Mouse (Mus musculus) forebrain, embryonic 14.5 days (tissue): Measurements from ENCODE around the gene Taf3. TPM values are rescaled to one million over a fixed set of nuclear protein-coding genes. Genes with fewer than 3 reads are reported as not detected.
A peak's percentile ranks its signal among the peaks of the same experiment; 100 is the strongest.

Experiments used
- ATAC-seq: fragments of 200-750 bp; cut with Nextera tagmentation; 2 replicates; pipeline ENCODE4 v1.8.0; 2017; ENCODE audit warnings: mild to moderate bottlenecking, moderate library complexity
- DNase-seq: peaks from one replicate; pipeline ENCODE4 v3.0.0-alpha.2; 2015; ENCODE audit warnings: low spot score
- H3K27ac ChIP-seq: fragments of 300-500 bp; sonication (generic); 2 replicates; pipeline ENCODE4 v1.5.1; 2014; ENCODE audit warnings: low read depth, mild to moderate bottlenecking, control low read depth, low read length, moderate library complexity
- H3K27me3 ChIP-seq: fragments of 300-500 bp; sonication (generic); replicated peaks from 2 replicates; pipeline ENCODE4 v1.6.1; 2014; ENCODE audit warnings: low read length, control low read depth, mixed read lengths; ENCODE audit not compliant: control insufficient read depth, insufficient read depth
- H3K36me3 ChIP-seq: fragments of 300-500 bp; sonication (generic); 2 replicates; pipeline ENCODE4 v1.6.1; 2014; ENCODE audit warnings: low read length, control low read depth; ENCODE audit not compliant: control insufficient read depth, insufficient read depth
- H3K4me1 ChIP-seq: fragments of 300-500 bp; sonication (generic); 2 replicates; pipeline ENCODE4 v1.6.1; 2014; ENCODE audit warnings: antibody characterized with exemption, low read length, control low read depth; ENCODE audit not compliant: control insufficient read depth, insufficient read depth
- H3K4me2 ChIP-seq: fragments of 300-500 bp; sonication (generic); 2 replicates; pipeline ENCODE4 v1.6.1; 2014; ENCODE audit warnings: mild to moderate bottlenecking, control low read depth, low read length
- H3K4me3 ChIP-seq: fragments of 300-500 bp; sonication (generic); 2 replicates; pipeline ENCODE4 v1.5.1; 2014; ENCODE audit warnings: low read depth, low read length, control low read depth
- H3K9ac ChIP-seq: fragments of 300-500 bp; sonication (generic); 2 replicates; pipeline ENCODE4 v1.6.1; 2014; ENCODE audit warnings: mild to moderate bottlenecking, low read length, control low read depth, moderate library complexity
- H3K9me3 ChIP-seq: fragments of 300-500 bp; sonication (generic); replicated peaks from 2 replicates; pipeline ENCODE4 v1.6.1; 2016; ENCODE audit warnings: low read length, control low read depth, mixed read lengths; ENCODE audit not compliant: control insufficient read depth
- WGBS: fragments of 180-500 bp; shearing (Covaris S2); extraction: QIAGEN DNeasy Blood & Tissue Kit; methylation state at CpG from one replicate; pipeline ENCODE4 v1.1.7; 2014; 5-methylcytosine and 5-hydroxymethylcytosine counted together
- polyA plus RNA-seq: library from polyadenylated mRNA; unstranded; fragments of >200 nt; fragmentation: Nextera tagmentation; extraction: Ambion mirVana; gene quantifications from 2 replicates; pipeline ENCODE4 v1.2.1, GENCODE M21; 2014

Taf3 gene
- polyA plus RNA-seq, 1 experiment from 2014 or later: 10.9 TPM

- 18% methylated on average over 7 of the region's 7 CpGs for WGBS
- no peaks in the 10 kb centered on the region for H3K9me3 ChIP-seq
- peaks cover 11% of the 10 kb centered on the region for H3K4me1 ChIP-seq
- no peaks in the 10 kb centered on the region for H3K36me3 ChIP-seq
- H3K4me2 ChIP-seq: no peak overlapping the region
- no peak overlapping the region for H3K4me3 ChIP-seq
- no peak overlapping the region for H3K9ac ChIP-seq
- DNase-seq (peak; percentile 43), ATAC-seq (peak; percentile 62)
- H3K27ac ChIP-seq: no peak overlapping the region
- no peaks in the 10 kb centered on the region for H3K27me3 ChIP-seq
Observed at GRCm38 (mm10) chr2:9926194-9926904, 122.0 kb downstream of the Taf3 start.

GRCm38 (mm10) chr2:9918691-9919471, 129.5 kb downstream of the Taf3 start:
- H3K27me3 ChIP-seq: no peaks in the 10 kb centered on the region
- peaks cover 16% of the 10 kb centered on the region for H3K36me3 ChIP-seq
- no peaks in the 10 kb centered on the region for H3K4me1 ChIP-seq
- no peaks in the 10 kb centered on the region for H3K9me3 ChIP-seq
- H3K4me3 ChIP-seq: no peak overlapping the region
- H3K4me2 ChIP-seq: no peak overlapping the region
- 94% methylated on average over 17 of the region's 17 CpGs for WGBS
- no peak for ATAC-seq
- H3K27ac ChIP-seq: no peak overlapping the region
- DNase-seq: no peak
- no peak overlapping the region for H3K9ac ChIP-seq

GRCm38 (mm10) chr2:9917602-9918001, 130.8 kb downstream of the Taf3 start:
- no peak overlapping the region for H3K4me2 ChIP-seq
- no peak overlapping the region for H3K27ac ChIP-seq
- DNase-seq: no peak
- WGBS: 96% methylated on average over 9 of the region's 9 CpGs
- peaks cover 16% of the 10 kb centered on the region for H3K36me3 ChIP-seq
- no peaks in the 10 kb centered on the region for H3K27me3 ChIP-seq
- H3K4me3 ChIP-seq: no peak overlapping the region
- no peak for ATAC-seq
- no peaks in the 10 kb centered on the region for H3K9me3 ChIP-seq
- no peaks in the 10 kb centered on the region for H3K4me1 ChIP-seq
- no peak overlapping the region for H3K9ac ChIP-seq

GRCm38 (mm10) chr2:9905995-9906394, 142.4 kb downstream of the Taf3 start:
- Histone ChIP-seq H3K4me3 (no peak overlapping the region), H3K36me3 (no peaks in the 10 kb centered on the region), H3K27ac (no peak overlapping the region), H3K4me1 (no peaks in the 10 kb centered on the region), H3K4me2 (no peak overlapping the region), H3K9ac (no peak overlapping the region), H3K27me3 (no peaks in the 10 kb centered on the region; the same call in 1 of the 2 replicates), H3K9me3 (no peaks in the 10 kb centered on the region)
- no peak for DNase-seq
- WGBS: 12% methylated on average over 11 of the region's 11 CpGs
- no peak for ATAC-seq

GRCm38 (mm10) chr2:9903854-9904560, 144.4 kb downstream of the Taf3 start:
- Histone ChIP-seq H3K27ac (no peak overlapping the region), H3K4me2 (no peak overlapping the region), H3K36me3 (no peaks in the 10 kb centered on the region), H3K4me1 (no peaks in the 10 kb centered on the region), H3K4me3 (no peak overlapping the region), H3K9me3 (no peaks in the 10 kb centered on the region), H3K9ac (no peak overlapping the region), H3K27me3 (peaks cover 9% of the 10 kb centered on the region)
- ATAC-seq (no peak), DNase-seq (no peak)
- 74% methylated on average over 14 of the region's 14 CpGs for WGBS

GRCm38 (mm10) chr2:9897846-9898245, 150.6 kb downstream of the Taf3 start:
- no peaks in the 10 kb centered on the region for H3K4me1 ChIP-seq
- peaks cover 64% of the 10 kb centered on the region for H3K27me3 ChIP-seq
- WGBS: 0% methylated on average over 8 of the region's 8 CpGs
- DNase-seq (no peak), ATAC-seq (no peak; the same call in 1 of the 2 replicates)
- H3K36me3 ChIP-seq: no peaks in the 10 kb centered on the region
- no peak overlapping the region for H3K9ac ChIP-seq
- H3K27ac ChIP-seq: no peak overlapping the region
- no peak overlapping the region for H3K4me3 ChIP-seq
- H3K4me2 ChIP-seq: no peak overlapping the region
- H3K9me3 ChIP-seq: no peaks in the 10 kb centered on the region

GRCm38 (mm10) chr2:9896097-9896770, 152.2 kb downstream of the Taf3 start:
- Histone ChIP-seq H3K9ac (no peak overlapping the region), H3K27ac (no peak overlapping the region), H3K36me3 (no peaks in the 10 kb centered on the region), H3K4me2 (no peak overlapping the region), H3K9me3 (no peaks in the 10 kb centered on the region), H3K27me3 (peaks cover 75% of the 10 kb centered on the region), H3K4me3 (no peak overlapping the region), H3K4me1 (no peaks in the 10 kb centered on the region)
- WGBS: under 1% methylated on average over 22 of the region's 22 CpGs
- ATAC-seq (no peak), DNase-seq (no peak)

- Histone ChIP-seq H3K4me1 (no peaks in the 10 kb centered on the region), H3K4me2 (no peak overlapping the region), H3K9me3 (no peaks in the 10 kb centered on the region), H3K4me3 (no peak overlapping the region), H3K27ac (no peak overlapping the region), H3K36me3 (no peaks in the 10 kb centered on the region), H3K9ac (no peak overlapping the region), H3K27me3 (peaks cover 83% of the 10 kb centered on the region)
- no peak for DNase-seq
- under 1% methylated on average over 19 of the region's 19 CpGs for WGBS
- no peak for ATAC-seq
Observed at GRCm38 (mm10) chr2:9894836-9895593, 153.4 kb downstream of the Taf3 start.
